Mouse (Mus musculus): ENCODE data around the gene Spock1. TPM values are rescaled to one million over a fixed set of nuclear protein-coding genes. Genes with fewer than 3 reads are reported as not detected.

Spock1 gene
- polyA plus RNA-seq, 1 experiment from 2014 or later = 12.5 TPM

DNA sequence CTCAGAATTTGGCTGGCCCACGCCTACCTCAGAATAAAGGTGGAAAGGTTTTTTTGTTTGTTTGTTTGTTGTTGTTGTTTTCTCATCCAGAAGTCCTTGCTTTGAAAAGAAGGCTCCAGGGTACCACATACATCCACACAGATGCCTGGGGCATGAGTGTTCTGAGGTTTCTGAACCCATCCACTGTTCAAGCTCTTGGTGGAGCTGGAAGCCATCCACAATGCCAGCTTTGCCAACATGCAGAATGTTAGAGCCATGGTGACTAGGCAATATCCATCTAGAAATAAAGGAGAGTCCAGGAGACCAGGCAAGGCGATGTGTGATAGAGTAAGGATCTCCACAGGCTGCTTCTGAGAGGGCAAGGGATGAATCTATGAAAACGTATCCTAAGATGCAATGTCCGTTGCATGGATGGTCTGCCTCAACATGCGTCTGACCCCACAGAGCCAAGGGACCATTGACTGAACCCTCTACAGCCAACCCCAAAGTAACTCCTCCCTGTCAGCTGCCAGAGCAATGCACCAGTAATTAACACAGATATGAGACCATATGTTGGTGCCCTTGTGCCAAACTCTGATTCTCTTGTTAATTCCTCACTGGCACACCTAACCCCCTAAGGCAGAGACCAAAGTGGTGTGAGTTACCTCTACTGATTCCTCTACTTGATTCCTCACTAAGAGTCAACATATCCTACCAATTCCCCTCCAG, 66.8 kb downstream of the Spock1 start:
- Histone ChIP-seq H3K27me3 (replicated peaks; ENCODE audit: control insufficient read depth, insufficient read depth, low read length) (no peaks in the 10 kb centered on the region; the same call in 1 of the 2 replicates), H3K4me3 (ENCODE audit: low read depth, low read length) (no peak overlapping the region), H3K9me3 (ENCODE audit: control insufficient read depth, low read length) (no peaks in the 10 kb centered on the region), H3K9ac (ENCODE audit: low read depth, low read length) (no peak overlapping the region), H3K36me3 (ENCODE audit: control insufficient read depth, insufficient read depth, low read length) (no peaks in the 10 kb centered on the region), H3K4me1 (ENCODE audit: control insufficient read depth, insufficient read depth, low read length) (no peaks in the 10 kb centered on the region), H3K27ac (replicated peaks; ENCODE audit: low read depth, low read length) (no peak overlapping the region), H3K4me2 (ENCODE audit: low read depth, low read length) (no peak overlapping the region)
- no peak for DNase-seq (ENCODE audit: low spot score)
- no peak for ATAC-seq (ENCODE audit: low read depth)
- 95% methylated on average over 5 of the region's 5 CpGs for WGBS

DNA sequence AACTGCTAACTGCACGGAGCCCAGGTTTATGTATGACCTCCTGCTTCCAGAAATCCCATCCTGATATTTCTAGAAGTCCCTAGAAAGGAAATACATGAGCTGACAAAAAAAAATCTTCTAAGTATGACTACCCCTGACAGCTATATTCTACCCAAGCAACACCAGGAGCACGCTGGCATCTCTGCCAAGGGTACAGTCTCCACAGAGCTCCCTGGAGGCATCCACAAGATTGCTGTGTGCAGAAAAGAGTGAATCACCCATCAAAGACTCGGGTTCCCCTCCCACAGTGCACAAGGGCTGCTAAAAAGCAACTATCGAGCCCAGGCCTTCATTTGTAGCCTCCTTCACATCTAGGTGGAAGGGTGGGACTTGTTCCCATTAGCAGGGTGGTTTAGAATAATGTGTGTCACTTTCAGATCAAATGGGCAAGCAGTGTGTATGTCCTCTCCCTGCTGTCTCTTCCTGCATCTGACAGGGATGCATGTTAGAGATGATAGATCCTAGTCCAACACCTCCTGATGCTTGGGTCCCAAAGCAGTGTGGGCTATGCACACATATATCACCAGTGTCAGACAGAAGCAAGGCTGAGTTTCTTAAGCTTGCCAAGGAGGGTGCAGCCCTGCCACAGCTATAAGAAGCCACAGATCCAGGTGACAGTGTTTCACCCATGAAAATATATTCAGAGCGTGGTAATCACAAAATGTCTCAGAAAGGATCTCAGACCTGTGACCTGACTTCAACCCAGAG, 70.3 kb downstream of the Spock1 start:
- ATAC-seq (ENCODE audit: low read depth) (no peak), DNase-seq (ENCODE audit: low spot score) (no peak)
- no peaks in the 10 kb centered on the region; the same call in 1 of the 2 replicates for H3K27me3 ChIP-seq (replicated peaks; ENCODE audit: control insufficient read depth, insufficient read depth, low read length)
- H3K36me3 ChIP-seq (ENCODE audit: control insufficient read depth, insufficient read depth, low read length) = no peaks in the 10 kb centered on the region
- H3K9me3 ChIP-seq (ENCODE audit: control insufficient read depth, low read length) = peaks cover 7% of the 10 kb centered on the region; the same call in 1 of the 2 replicates
- WGBS = 66% methylated on average over 5 of the region's 5 CpGs
- H3K4me1 ChIP-seq (ENCODE audit: control insufficient read depth, insufficient read depth, low read length) = no peaks in the 10 kb centered on the region
- no peak overlapping the region for H3K4me2 ChIP-seq (ENCODE audit: low read depth, low read length)
- no peak overlapping the region for H3K27ac ChIP-seq (replicated peaks; ENCODE audit: low read depth, low read length)
- H3K9ac ChIP-seq (ENCODE audit: low read depth, low read length) = no peak overlapping the region
- H3K4me3 ChIP-seq (ENCODE audit: low read depth, low read length) = no peak overlapping the region

DNA sequence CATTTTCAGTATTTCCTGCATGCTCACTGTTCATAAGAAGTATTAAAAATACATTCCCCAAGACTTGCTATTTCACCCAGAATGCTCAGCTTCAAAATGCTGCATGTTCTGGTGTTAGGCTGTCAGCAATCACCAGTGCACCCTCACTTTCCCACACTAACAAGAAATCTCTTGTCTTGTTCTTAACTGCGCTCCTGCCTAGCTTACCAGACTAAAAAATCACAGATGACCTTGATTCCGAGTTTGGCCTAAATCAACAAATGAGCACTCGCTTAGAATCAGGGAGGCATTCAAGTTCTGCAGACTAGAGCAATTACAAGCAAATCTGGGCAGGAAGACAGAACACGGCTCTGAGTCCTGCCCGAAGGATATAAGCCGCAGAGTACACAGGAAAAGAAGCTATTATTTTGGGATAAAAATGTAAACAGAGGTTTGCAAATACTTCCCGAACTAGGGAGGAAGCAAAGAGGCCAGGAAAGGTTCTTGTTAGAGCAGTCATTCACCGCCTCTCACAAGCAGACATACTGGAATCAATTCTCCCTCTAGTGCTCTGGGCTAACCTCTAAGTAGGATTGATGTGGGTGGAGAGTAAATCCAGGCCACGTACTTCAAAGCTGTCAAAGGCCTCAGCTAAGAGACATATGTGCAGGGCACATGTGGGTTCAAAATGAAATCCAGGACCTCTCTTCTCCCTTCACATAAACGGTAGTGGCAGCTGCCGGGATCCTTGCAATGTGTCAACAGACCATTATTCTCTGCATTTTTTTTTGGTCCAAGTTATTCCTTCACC, 76.6 kb downstream of the Spock1 start:
- Histone ChIP-seq H3K9ac (ENCODE audit: low read depth, low read length) (no peak overlapping the region), H3K27ac (replicated peaks; ENCODE audit: low read depth, low read length) (0 out of 2 replicates have a peak overlapping the region, but pooled peaks have one; percentile 6), H3K27me3 (replicated peaks; ENCODE audit: control insufficient read depth, insufficient read depth, low read length) (no peaks in the 10 kb centered on the region), H3K4me2 (ENCODE audit: low read depth, low read length) (peak overlapping the region; percentile 20), H3K36me3 (ENCODE audit: control insufficient read depth, insufficient read depth, low read length) (no peaks in the 10 kb centered on the region), H3K4me3 (ENCODE audit: low read depth, low read length) (no peak overlapping the region), H3K9me3 (ENCODE audit: control insufficient read depth, low read length) (peaks cover 7% of the 10 kb centered on the region; the same call in 1 of the 2 replicates), H3K4me1 (ENCODE audit: control insufficient read depth, insufficient read depth, low read length) (peaks cover 19% of the 10 kb centered on the region)
- ATAC-seq (ENCODE audit: low read depth) = 0 out of 2 replicates have a peak, but pooled peaks have one; percentile 33
- 26% methylated on average over 11 of the region's 11 CpGs for WGBS
- DNase-seq (ENCODE audit: low spot score) = peak; percentile 77

DNA sequence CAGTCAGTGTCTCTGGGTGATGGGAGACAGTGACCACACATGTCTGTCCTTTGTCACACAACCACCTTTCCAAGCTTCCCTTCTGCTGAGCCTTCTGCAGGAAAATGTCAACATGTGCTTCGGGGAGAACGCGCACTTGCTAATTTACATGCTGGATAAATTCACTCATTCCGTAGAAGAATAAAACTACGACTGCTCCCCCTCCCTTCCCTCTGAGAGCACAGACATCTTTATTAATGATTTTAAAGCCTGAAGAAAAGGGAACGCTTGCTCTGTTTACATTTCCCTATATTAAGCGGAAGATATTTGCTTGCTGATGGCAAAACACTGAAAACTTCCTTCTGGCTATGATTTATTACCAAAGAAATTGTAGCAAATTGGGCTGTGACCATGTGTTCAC, 77.2 kb downstream of the Spock1 start:
- H3K4me1 ChIP-seq (ENCODE audit: control insufficient read depth, insufficient read depth, low read length) = peaks cover 19% of the 10 kb centered on the region
- H3K27ac ChIP-seq (replicated peaks; ENCODE audit: low read depth, low read length) = no peak overlapping the region
- no peak overlapping the region for H3K9ac ChIP-seq (ENCODE audit: low read depth, low read length)
- no peaks in the 10 kb centered on the region for H3K36me3 ChIP-seq (ENCODE audit: control insufficient read depth, insufficient read depth, low read length)
- WGBS = 38% methylated on average over 7 of the region's 7 CpGs
- ATAC-seq (ENCODE audit: low read depth) = no peak
- no peak for DNase-seq (ENCODE audit: low spot score)
- H3K9me3 ChIP-seq (ENCODE audit: control insufficient read depth, low read length) = peaks cover 7% of the 10 kb centered on the region; the same call in 1 of the 2 replicates
- H3K4me2 ChIP-seq (ENCODE audit: low read depth, low read length) = 0 out of 2 replicates have a peak overlapping the region, but pooled peaks have one; percentile 20
- no peaks in the 10 kb centered on the region for H3K27me3 ChIP-seq (replicated peaks; ENCODE audit: control insufficient read depth, insufficient read depth, low read length)
- H3K4me3 ChIP-seq (ENCODE audit: low read depth, low read length) = no peak overlapping the region

GRCm38 (mm10) chr13:57830091-57830490, 78.0 kb downstream of the Spock1 start:
- ATAC-seq (ENCODE audit: low read depth) (no peak), DNase-seq (ENCODE audit: low spot score) (no peak)
- 22% methylated on average over 2 of the region's 2 CpGs for WGBS
- H3K27ac ChIP-seq (replicated peaks; ENCODE audit: low read depth, low read length) = no peak overlapping the region
- no peak overlapping the region for H3K4me2 ChIP-seq (ENCODE audit: low read depth, low read length)
- no peaks in the 10 kb centered on the region for H3K27me3 ChIP-seq (replicated peaks; ENCODE audit: control insufficient read depth, insufficient read depth, low read length)
- H3K36me3 ChIP-seq (ENCODE audit: control insufficient read depth, insufficient read depth, low read length) = no peaks in the 10 kb centered on the region
- H3K4me3 ChIP-seq (ENCODE audit: low read depth, low read length) = no peak overlapping the region
- peaks cover 7% of the 10 kb centered on the region; the same call in 1 of the 2 replicates for H3K9me3 ChIP-seq (ENCODE audit: control insufficient read depth, low read length)
- no peak overlapping the region for H3K9ac ChIP-seq (ENCODE audit: low read depth, low read length)
- H3K4me1 ChIP-seq (ENCODE audit: control insufficient read depth, insufficient read depth, low read length) = peaks cover 19% of the 10 kb centered on the region

DNA sequence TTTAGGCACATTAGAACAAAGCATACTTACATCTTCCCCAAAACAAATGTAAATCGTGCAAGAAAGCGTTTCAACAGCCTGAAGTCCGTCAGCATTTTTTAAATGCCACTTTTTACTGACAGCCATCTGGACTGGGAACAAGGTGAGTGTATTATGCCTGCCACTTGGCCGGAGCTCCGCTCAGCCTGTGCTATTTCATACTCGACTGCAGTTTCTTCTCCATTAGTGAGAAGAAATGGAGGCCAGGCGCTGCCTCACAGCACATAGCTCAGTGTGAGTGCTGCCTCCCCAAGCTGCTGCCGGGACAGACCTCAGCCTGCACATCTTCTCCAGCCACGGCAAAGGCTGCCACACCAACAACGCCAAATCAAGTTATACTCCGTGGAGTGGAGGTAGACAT, 91.9 kb downstream of the Spock1 start:
- Histone ChIP-seq H3K4me2 (ENCODE audit: low read depth, low read length) (no peak overlapping the region), H3K36me3 (ENCODE audit: control insufficient read depth, insufficient read depth, low read length) (no peaks in the 10 kb centered on the region), H3K4me1 (ENCODE audit: control insufficient read depth, insufficient read depth, low read length) (no peaks in the 10 kb centered on the region), H3K9ac (ENCODE audit: low read depth, low read length) (no peak overlapping the region), H3K27me3 (replicated peaks; ENCODE audit: control insufficient read depth, insufficient read depth, low read length) (no peaks in the 10 kb centered on the region), H3K27ac (replicated peaks; ENCODE audit: low read depth, low read length) (no peak overlapping the region), H3K4me3 (ENCODE audit: low read depth, low read length) (no peak overlapping the region), H3K9me3 (ENCODE audit: control insufficient read depth, low read length) (peaks cover 13% of the 10 kb centered on the region)
- ATAC-seq (ENCODE audit: low read depth) (no peak), DNase-seq (ENCODE audit: low spot score) (no peak)
- 78% methylated on average over 11 of the region's 11 CpGs for WGBS

- ATAC-seq (ENCODE audit: low read depth) = no peak; the same call in 1 of the 2 replicates
These were observed 95.5 kb downstream of the Spock1 start for GRCm38 (mm10) chr13:57812643-57813042.

DNA sequence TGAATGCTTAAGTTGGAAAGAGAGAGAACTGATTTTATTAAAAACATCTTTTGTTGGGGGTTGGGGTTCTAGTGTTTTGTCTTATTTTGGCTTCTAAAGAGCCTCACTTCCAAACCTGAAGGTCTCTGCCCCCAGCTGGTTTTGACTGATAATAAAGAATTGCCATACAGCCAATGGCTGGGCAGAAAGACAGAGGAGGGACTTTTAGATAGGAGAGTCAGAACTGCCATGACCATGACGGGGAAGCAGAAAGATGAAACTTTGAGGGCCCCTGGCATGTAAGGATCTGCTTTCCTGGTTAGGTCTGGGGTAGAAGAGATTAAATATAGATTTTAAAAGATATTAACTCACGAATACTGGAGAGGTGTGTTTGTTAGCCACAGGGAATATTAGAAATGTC, 96.9 kb downstream of the Spock1 start:
- Histone ChIP-seq H3K9ac (ENCODE audit: low read depth, low read length) (no peak overlapping the region), H3K9me3 (ENCODE audit: control insufficient read depth, low read length) (no peaks in the 10 kb centered on the region), H3K27me3 (replicated peaks; ENCODE audit: control insufficient read depth, insufficient read depth, low read length) (no peaks in the 10 kb centered on the region), H3K27ac (replicated peaks; ENCODE audit: low read depth, low read length) (no peak overlapping the region), H3K4me3 (ENCODE audit: low read depth, low read length) (no peak overlapping the region), H3K36me3 (ENCODE audit: control insufficient read depth, insufficient read depth, low read length) (no peaks in the 10 kb centered on the region), H3K4me1 (ENCODE audit: control insufficient read depth, insufficient read depth, low read length) (no peaks in the 10 kb centered on the region), H3K4me2 (ENCODE audit: low read depth, low read length) (no peak overlapping the region)
- ATAC-seq (ENCODE audit: low read depth) (no peak), DNase-seq (ENCODE audit: low spot score) (no peak)
- WGBS = 55% methylated on average over 2 of the region's 2 CpGs

More at GRCm38 (mm10) chr13:57812643-57813042, 95.5 kb downstream of the Spock1 start:
- Histone ChIP-seq H3K4me1 (ENCODE audit: control insufficient read depth, insufficient read depth, low read length) (no peaks in the 10 kb centered on the region), H3K36me3 (ENCODE audit: control insufficient read depth, insufficient read depth, low read length) (no peaks in the 10 kb centered on the region), H3K9ac (ENCODE audit: low read depth, low read length) (no peak overlapping the region), H3K27ac (replicated peaks; ENCODE audit: low read depth, low read length) (no peak overlapping the region), H3K4me3 (ENCODE audit: low read depth, low read length) (no peak overlapping the region), H3K4me2 (ENCODE audit: low read depth, low read length) (no peak overlapping the region), H3K27me3 (replicated peaks; ENCODE audit: control insufficient read depth, insufficient read depth, low read length) (no peaks in the 10 kb centered on the region), H3K9me3 (ENCODE audit: control insufficient read depth, low read length) (peaks cover 7% of the 10 kb centered on the region)
- no peak for DNase-seq (ENCODE audit: low spot score)
- 96% methylated on average over 7 of the region's 7 CpGs for WGBS
